Mouse (Mus musculus) frontal cortex, adult (tissue): Measurements from ENCODE around the gene Srp72.

ENCODE experiments used
- ATAC-seq: cut with Nextera tagmentation; 2 replicates; pipeline ENCODE4 v1.9.2; 2017; ENCODE audit warnings: mild to moderate bottlenecking, moderate library complexity, mixed read lengths; ENCODE audit not compliant: low TSS enrichment

The Srp72 gene

GRCm38 (mm10) chr5:76974554-76975285, at the start of gene Srp72:
Gene Srp72, plus strand, starts transcription at chr5:76974683.
- ATAC-seq = peak; percentile 88

GRCm38 (mm10) chr5:76928124-76928832, 46.2 kb upstream of the Srp72 start:
- ATAC-seq = peak; percentile 81

- ATAC-seq = peak; percentile 5; the same call in 1 of the 2 replicates
Observed at GRCm38 (mm10) chr5:76929180-76929877, 45.2 kb upstream of the Srp72 start.

- no peak for ATAC-seq
Observed at GRCm38 (mm10) chr5:76939717-76940116, 34.8 kb upstream of the Srp72 start.

- ATAC-seq = no peak
Observed at GRCm38 (mm10) chr5:76941975-76942374, 32.5 kb upstream of the Srp72 start.

- ATAC-seq = no peak
Observed at GRCm38 (mm10) chr5:76942505-76942904, 32.0 kb upstream of the Srp72 start.

GRCm38 (mm10) chr5:76944965-76945677, 29.4 kb upstream of the Srp72 start:
- ATAC-seq = no peak

GRCm38 (mm10) chr5:76945678-76946033, 28.8 kb upstream of the Srp72 start:
- ATAC-seq = 0 out of 2 replicates have a peak, but pooled peaks have one; percentile 9

- no peak for ATAC-seq
Observed at GRCm38 (mm10) chr5:76947142-76947541, 27.3 kb upstream of the Srp72 start.

- ATAC-seq = no peak
Observed at GRCm38 (mm10) chr5:76947758-76948157, 26.7 kb upstream of the Srp72 start.

- no peak; the same call in 1 of the 2 replicates for ATAC-seq
Observed at GRCm38 (mm10) chr5:76950343-76951105, 24.0 kb upstream of the Srp72 start.

GRCm38 (mm10) chr5:76951106-76952027, 23.1 kb upstream of the Srp72 start, which contains the start of the genes Paics and Ppat:
Gene Paics, plus strand, starts transcription at chr5:76951307.
Gene Ppat, minus strand, starts transcription at chr5:76951578.
- peak; percentile 90 for ATAC-seq

- ATAC-seq = no peak
Observed at GRCm38 (mm10) chr5:76952112-76953040, 22.1 kb upstream of the Srp72 start.

GRCm38 (mm10) chr5:76953794-76954193, 20.7 kb upstream of the Srp72 start:
- ATAC-seq = no peak

GRCm38 (mm10) chr5:76954271-76954900, 20.1 kb upstream of the Srp72 start:
- ATAC-seq = no peak

GRCm38 (mm10) chr5:76955474-76955873, 19.0 kb upstream of the Srp72 start:
- ATAC-seq = no peak

GRCm38 (mm10) chr5:76957954-76958353, 16.5 kb upstream of the Srp72 start:
- peak; percentile 71 for ATAC-seq

- ATAC-seq = no peak
Observed at GRCm38 (mm10) chr5:76959587-76959986, 14.9 kb upstream of the Srp72 start.
